Mouse (Mus musculus): ENCODE data around the gene Mks1. TPM values are rescaled to one million over a fixed set of nuclear protein-coding genes. Genes with fewer than 3 reads are reported as not detected.
"Not testable (repeated sequence)": the region's sequence is repeated elsewhere in the genome, so short reads cannot be mapped to it uniquely, and the experiment has no call there.

Gene Mks1
- total and polyA plus RNA-seq, 2 experiments from 2014 or later, result 10.5 to 16.0 TPM

- ATAC-seq (ENCODE audit: low FRiP score) (no peak), DNase-seq (ENCODE audit: low spot score) (no peak)
- H3K4me1 ChIP-seq (ENCODE audit: insufficient read depth, low read length), result no peaks in the 10 kb centered on the region
- H3K27me3 ChIP-seq (ENCODE audit: insufficient read depth, low read length), result no peaks in the 10 kb centered on the region
- no peak overlapping the region for H3K4me2 ChIP-seq (ENCODE audit: low read depth, low read length, poor library complexity, severe bottlenecking)
- no peaks in the 10 kb centered on the region for H3K9me3 ChIP-seq (ENCODE audit: low read length)
- no peak for TF ChIP-seq CTCF (IDR thresholded peaks at IDR 0.05)
- 96% methylated on average over 13 of the region's 13 CpGs for WGBS
- no peak overlapping the region for H3K27ac ChIP-seq (ENCODE audit: low read depth, low read length)
- no peak overlapping the region for H3K9ac ChIP-seq (replicated peaks; ENCODE audit: low read length, poor library complexity, severe bottlenecking)
- H3K4me3 ChIP-seq (ENCODE audit: low read depth, low read length), result no peak overlapping the region
- H3K36me3 ChIP-seq (ENCODE audit: insufficient read depth, low read length), result peaks cover 12% of the 10 kb centered on the region
Measured at GRCm38 (mm10) chr11:87862805-87863204, 9.8 kb downstream of the Mks1 start.

GRCm38 (mm10) chr11:87866891-87867290, 13.9 kb downstream of the Mks1 start:
- DNase-seq (ENCODE audit: low spot score); H3K4me2 ChIP-seq (ENCODE audit: low read depth, low read length, poor library complexity, severe bottlenecking); H3K27me3 ChIP-seq (ENCODE audit: insufficient read depth, low read length); ATAC-seq (ENCODE audit: low FRiP score); H3K4me1 ChIP-seq (ENCODE audit: insufficient read depth, low read length); H3K9ac ChIP-seq (replicated peaks; ENCODE audit: low read length, poor library complexity, severe bottlenecking); H3K4me3 ChIP-seq (ENCODE audit: low read depth, low read length); H3K9me3 ChIP-seq (ENCODE audit: low read length); H3K36me3 ChIP-seq (ENCODE audit: insufficient read depth, low read length); H3K27ac ChIP-seq (ENCODE audit: low read depth, low read length): not testable (repeated sequence)
- TF ChIP-seq CTCF (IDR thresholded peaks at IDR 0.05), result peak; percentile 16; the same call in 1 of the 2 replicates
- 94% methylated on average over 1 of the region's 2 CpGs for WGBS

GRCm38 (mm10) chr11:87870096-87870495, 17.1 kb downstream of the Mks1 start:
- Histone ChIP-seq H3K36me3 (ENCODE audit: insufficient read depth, low read length) (no peaks in the 10 kb centered on the region), H3K27me3 (ENCODE audit: insufficient read depth, low read length) (no peaks in the 10 kb centered on the region), H3K4me2 (ENCODE audit: low read depth, low read length, poor library complexity, severe bottlenecking) (no peak overlapping the region), H3K4me1 (ENCODE audit: insufficient read depth, low read length) (no peaks in the 10 kb centered on the region), H3K9ac (replicated peaks; ENCODE audit: low read length, poor library complexity, severe bottlenecking) (no peak overlapping the region), H3K27ac (ENCODE audit: low read depth, low read length) (no peak overlapping the region), H3K9me3 (ENCODE audit: low read length) (no peaks in the 10 kb centered on the region), H3K4me3 (ENCODE audit: low read depth, low read length) (no peak overlapping the region)
- no peak for TF ChIP-seq CTCF (IDR thresholded peaks at IDR 0.05)
- 89% methylated on average over 2 of the region's 2 CpGs for WGBS
- ATAC-seq (ENCODE audit: low FRiP score) (no peak), DNase-seq (ENCODE audit: low spot score) (no peak)

GRCm38 (mm10) chr11:87871766-87872165, 18.8 kb downstream of the Mks1 start:
- DNase-seq (ENCODE audit: low spot score), result peak; percentile 56
- TF ChIP-seq CTCF (IDR thresholded peaks at IDR 0.05), result no peak
- Histone ChIP-seq H3K4me2 (ENCODE audit: low read depth, low read length, poor library complexity, severe bottlenecking) (no peak overlapping the region), H3K36me3 (ENCODE audit: insufficient read depth, low read length) (no peaks in the 10 kb centered on the region), H3K27me3 (ENCODE audit: insufficient read depth, low read length) (no peaks in the 10 kb centered on the region), H3K4me1 (ENCODE audit: insufficient read depth, low read length) (no peaks in the 10 kb centered on the region), H3K9me3 (ENCODE audit: low read length) (no peaks in the 10 kb centered on the region), H3K9ac (replicated peaks; ENCODE audit: low read length, poor library complexity, severe bottlenecking) (no peak overlapping the region), H3K4me3 (ENCODE audit: low read depth, low read length) (no peak overlapping the region), H3K27ac (ENCODE audit: low read depth, low read length) (no peak overlapping the region)
- 31% methylated on average over 8 of the region's 8 CpGs for WGBS
- ATAC-seq (ENCODE audit: low FRiP score), result no peak

- no peak within 1 kb of the TSS for H3K9ac ChIP-seq (replicated peaks; ENCODE audit: low read length, poor library complexity, severe bottlenecking)
- TF ChIP-seq CTCF (IDR thresholded peaks at IDR 0.05), result no peak
- no peaks in the 10 kb centered on the region for H3K9me3 ChIP-seq (ENCODE audit: low read length)
- WGBS, result 88% methylated on average over 6 of the region's 6 CpGs
- no peak within 1 kb of the TSS for H3K27ac ChIP-seq (ENCODE audit: low read depth, low read length)
- H3K4me1 ChIP-seq (ENCODE audit: insufficient read depth, low read length), result no peaks in the 10 kb centered on the region
- no peak for DNase-seq (ENCODE audit: low spot score)
- ATAC-seq (ENCODE audit: low FRiP score), result no peak
- H3K27me3 ChIP-seq (ENCODE audit: insufficient read depth, low read length), result no peaks in the 10 kb centered on the region
- no peak within 1 kb of the TSS for H3K4me2 ChIP-seq (ENCODE audit: low read depth, low read length, poor library complexity, severe bottlenecking)
- H3K36me3 ChIP-seq (ENCODE audit: insufficient read depth, low read length), result no peaks in the 10 kb centered on the region
- H3K4me3 ChIP-seq (ENCODE audit: low read depth, low read length), result no peak within 1 kb of the TSS
Measured at GRCm38 (mm10) chr11:87875436-87875835, 22.4 kb downstream of the Mks1 start, which contains the start of gene Epx. Gene Epx, minus strand, starts transcription at chr11:87875536.

- Histone ChIP-seq H3K4me1 (ENCODE audit: insufficient read depth, low read length) (no peaks in the 10 kb centered on the region), H3K9me3 (ENCODE audit: low read length) (no peaks in the 10 kb centered on the region), H3K27me3 (ENCODE audit: insufficient read depth, low read length) (no peaks in the 10 kb centered on the region), H3K27ac (ENCODE audit: low read depth, low read length) (no peak overlapping the region), H3K4me3 (ENCODE audit: low read depth, low read length) (no peak overlapping the region), H3K36me3 (ENCODE audit: insufficient read depth, low read length) (no peaks in the 10 kb centered on the region), H3K4me2 (ENCODE audit: low read depth, low read length, poor library complexity, severe bottlenecking) (no peak overlapping the region), H3K9ac (replicated peaks; ENCODE audit: low read length, poor library complexity, severe bottlenecking) (no peak overlapping the region)
- no peak for ATAC-seq (ENCODE audit: low FRiP score)
- no peak for TF ChIP-seq CTCF (IDR thresholded peaks at IDR 0.05)
- no peak for DNase-seq (ENCODE audit: low spot score)
- 69% methylated on average over 9 of the region's 9 CpGs for WGBS
Measured at GRCm38 (mm10) chr11:87879826-87880225, 26.8 kb downstream of the Mks1 start.

Measured in midbrain, postnatal 0 days (tissue).